7 mouse cellular contexts compared by ENCODE assay signal in the genomic region with DNA sequence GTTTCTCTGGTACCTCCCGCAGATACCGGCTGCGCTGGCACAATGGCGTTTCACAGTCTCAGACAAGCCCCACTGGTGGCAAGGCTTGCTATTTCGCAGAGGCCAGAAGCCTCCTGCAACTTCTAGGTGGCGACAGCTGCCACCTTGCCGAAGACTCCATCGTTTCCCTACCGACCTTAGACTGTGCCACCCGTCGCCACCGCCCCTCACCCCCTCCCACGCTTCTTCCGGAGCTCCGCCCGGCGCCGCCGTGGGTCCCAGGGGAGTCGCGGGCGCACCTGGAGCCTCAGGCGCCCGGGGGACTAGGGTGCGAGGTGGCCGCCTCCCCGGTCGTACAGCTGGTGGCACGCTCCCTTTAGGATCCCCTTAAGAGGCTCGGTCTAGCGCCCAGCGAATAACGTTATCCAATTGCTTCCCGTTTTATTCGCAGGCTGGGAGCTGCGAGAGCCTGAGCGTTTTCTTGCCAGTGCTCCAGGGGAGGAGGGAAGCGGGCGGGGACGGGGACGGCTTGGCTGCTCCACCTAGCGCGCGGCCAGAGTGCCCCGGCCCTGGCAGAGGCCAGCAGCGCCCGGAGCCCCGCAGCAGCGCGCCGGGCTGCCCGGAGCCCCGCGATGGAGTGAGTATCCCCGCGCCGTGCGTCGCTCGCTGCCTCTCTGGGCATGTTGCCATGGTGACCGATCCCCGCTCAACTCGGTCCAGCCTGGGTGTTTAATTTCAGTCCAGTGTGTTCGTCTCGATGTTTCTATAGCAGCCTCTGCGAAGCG. TPM values are rescaled to one million over a fixed set of nuclear protein-coding genes. Genes with fewer than 3 reads are reported as not detected.
DNase-seq lines count a peak whose midpoint lies in the region; ATAC-seq and TF ChIP-seq lines count a peak whose summit lies in the region.

A gene (plus strand): TSS at position 307 of the 764 bp plus-strand sequence.

- peaks cover 52% of the 10 kb centered on the region for H3K27me3 ChIP-seq in embryonic facial prominence, embryonic 13.5 days
- H3K27me3 ChIP-seq in limb, embryonic 14.5 days (ENCODE audit: control insufficient read depth, insufficient read depth, low read length): peaks cover 24% of the 10 kb centered on the region; the same call in 1 of the 2 replicates
- H3K27me3 ChIP-seq in myocyte (ENCODE audit: control insufficient read depth, insufficient read depth, insufficient read length): peaks cover 15% of the 10 kb centered on the region
- H3K27me3 ChIP-seq in testis, adult 2 months (ENCODE audit: control insufficient read depth, insufficient read depth, low read length): no peaks in the 10 kb centered on the region

- H3K79me2 ChIP-seq in myocyte (ENCODE audit: control insufficient read depth, insufficient read depth): no peaks in the 10 kb centered on the region

- TF ChIP-seq CTCF in brain, embryonic 14.5 days (IDR thresholded peaks at IDR 0.05; ENCODE audit: borderline replicate concordance, extremely low read depth, insufficient read depth, insufficient read length): no peak
- TF ChIP-seq CTCF in testis, adult 2 months (IDR thresholded peaks at IDR 0.05; ENCODE audit: control insufficient read depth, insufficient read depth, insufficient replicate concordance, low read depth, low read length): no peak

- peak; percentile 77 for ATAC-seq in embryonic facial prominence, embryonic 13.5 days (ENCODE audit: insufficient number of reproducible peaks, insufficient read depth, low FRiP score, low TSS enrichment, low read depth)
- ATAC-seq in limb, embryonic 14.5 days (ENCODE audit: low FRiP score, low read depth): peak; percentile 83

- no peak within 1 kb of the TSS for H3K27ac ChIP-seq in embryonic facial prominence, embryonic 13.5 days
- H3K27ac ChIP-seq in limb, embryonic 14.5 days (replicated peaks; ENCODE audit: low read depth, low read length): no peak within 1 kb of the TSS
- H3K27ac ChIP-seq in testis, adult 2 months (ENCODE audit: control insufficient read depth, insufficient read depth, low read depth, low read length): no peak within 1 kb of the TSS

- WGBS in embryonic facial prominence, embryonic 13.5 days: under 1% methylated on average over 67 of the region's 67 CpGs
- whole genome bisulfite sequencing in limb, embryonic 14.5 days: under 1% methylated on average over 55 of the region's 67 CpGs

- peak within 1 kb of the TSS; percentile 73 for H3K9ac ChIP-seq in embryonic facial prominence, embryonic 13.5 days
- H3K9ac ChIP-seq in limb, embryonic 14.5 days (ENCODE audit: low read depth, low read length, severe bottlenecking): peak within 1 kb of the TSS; percentile 62

- H3K4me2 ChIP-seq in embryonic facial prominence, embryonic 13.5 days: peak within 1 kb of the TSS; percentile 99
- peak within 1 kb of the TSS; percentile 100 for H3K4me2 ChIP-seq in limb, embryonic 14.5 days (replicated peaks; ENCODE audit: low read depth, low read length, severe bottlenecking)
- H3K4me2 ChIP-seq in myocyte (ENCODE audit: low read depth): peak within 1 kb of the TSS; percentile 94

- TF ChIP-seq POLR2A in brain, embryonic 14.5 days (IDR thresholded peaks at IDR 0.05; ENCODE audit: borderline replicate concordance, extremely low read depth, insufficient read depth, insufficient read length, poor library complexity, severe bottlenecking): peak; percentile 62; the same call in 1 of the 2 replicates
- no peak for TF ChIP-seq POLR2A in limb, embryonic 14.5 days (IDR thresholded peaks at IDR 0.05; ENCODE audit: borderline replicate concordance, extremely low read depth, insufficient read depth, insufficient read length)
- TF ChIP-seq POLR2A in myocyte (IDR thresholded peaks at IDR 0.05; ENCODE audit: insufficient read length, low read depth): no peak
- TF ChIP-seq POLR2A in testis, adult 2 months (IDR thresholded peaks at IDR 0.05; ENCODE audit: control insufficient read depth, low read depth, low read length): no peak

- DNase-seq in brain, embryonic 14.5 days (ENCODE audit: low read depth): peak; percentile 89
- DNase-seq in heart, adult 8-10 months (ENCODE audit: low spot score): peak; percentile 22
- peak; percentile 9 for DNase-seq in kidney, adult 9 months
- peak; percentile 71 for DNase-seq in limb, embryonic 14.5 days (ENCODE audit: low spot score)

- no peaks in the 10 kb centered on the region for H3K9me3 ChIP-seq in embryonic facial prominence, embryonic 13.5 days
- no peaks in the 10 kb centered on the region for H3K9me3 ChIP-seq in limb, embryonic 14.5 days (ENCODE audit: control insufficient read depth, low read length)

- H3K4me1 ChIP-seq in embryonic facial prominence, embryonic 13.5 days: peaks cover 16% of the 10 kb centered on the region
- H3K4me1 ChIP-seq in limb, embryonic 14.5 days (ENCODE audit: control insufficient read depth, insufficient read depth, low read length): peaks cover 4% of the 10 kb centered on the region
- peaks cover 10% of the 10 kb centered on the region for H3K4me1 ChIP-seq in testis, adult 2 months (ENCODE audit: control insufficient read depth, insufficient read depth, low read length)

- no peak within 1 kb of the TSS for H3ac ChIP-seq in myocyte (ENCODE audit: control insufficient read depth, insufficient read length)

- peak within 1 kb of the TSS; percentile 69 for H3K4me3 ChIP-seq in embryonic facial prominence, embryonic 13.5 days
- H3K4me3 ChIP-seq in limb, embryonic 14.5 days (replicated peaks; ENCODE audit: low read length): peak within 1 kb of the TSS; percentile 61
- peak within 1 kb of the TSS; percentile 16 for H3K4me3 ChIP-seq in myocyte
- H3K4me3 ChIP-seq in testis, adult 2 months (ENCODE audit: control insufficient read depth, low read depth, low read length): peak within 1 kb of the TSS; percentile 63

- no peaks in the 10 kb centered on the region for H3K36me3 ChIP-seq in embryonic facial prominence, embryonic 13.5 days
- H3K36me3 ChIP-seq in limb, embryonic 14.5 days (ENCODE audit: control insufficient read depth, insufficient read depth, low read length): no peaks in the 10 kb centered on the region
- H3K36me3 ChIP-seq in myocyte (ENCODE audit: control insufficient read depth, insufficient read depth): no peaks in the 10 kb centered on the region
- H3K36me3 ChIP-seq in testis, adult 2 months (ENCODE audit: control insufficient read depth, insufficient read depth, low read length): no peaks in the 10 kb centered on the region

TF ChIP-seq in myocyte, 11 proteins besides CTCF, POLR2A, EP300 and RAD21:
- TF ChIP-seq POLR2AphosphoS2 (IDR thresholded peaks at IDR 0.05; ENCODE audit: insufficient read length, low read depth) (no peak), MYOD1 (IDR thresholded peaks at IDR 0.05; ENCODE audit: control insufficient read depth in 1 of 3, insufficient read length in 2 of 3, low read depth in 2 of 3) (peak in 1 of 3 experiments; percentile 17)
TF ChIP-seq in myocyte: peak in this region for 1.

RNA-seq across cellular contexts. Expression of the gene that starts here (rescaled TPM):
- polyA plus RNA-seq in brain, embryonic 14.5 days (2012; rRNA removed): 2.9 and 7.7 TPM in 2 replicates
- polyA plus RNA-seq in embryonic facial prominence, embryonic 13.5 days (2015; fragmentation: Nextera tagmentation; extraction: Ambion mirVana): 12.5 and 12.8 TPM in 2 replicates
- total RNA-seq in heart, adult 8-10 months (2022): 10 to 100 TPM; 12.3 to 24.6 (median 13.4) TPM
- polyA plus RNA-seq in limb, embryonic 14.5 days (2012; rRNA removed): 2.3 and 2.7 TPM in 2 replicates
- 5.3 and 9.4 TPM in 2 replicates for polyA plus RNA-seq in limb, embryonic 14.5 days (2014; fragmentation: Nextera tagmentation; extraction: Ambion mirVana)
- 5.2 TPM for polyA plus RNA-seq in myocyte (2012; fragmentation: generic; extraction: Trizol)
- polyA plus RNA-seq in testis, adult 2 months (2012; rRNA removed): 0.53 and 0.63 TPM in 2 replicates

Comparison
In these comparisons a context has a peak if more than half of its experiments do, and no peak if none do; other contexts are left out.
1. DNase-seq: peak in every context shown above with its lines; median percentile 89 in brain, embryonic 14.5 days; 71 in limb, embryonic 14.5 days; 22 in heart, adult 8-10 months; 9 in kidney, adult 9 months.
2. H3K4me3 ChIP-seq: peak in every context shown above with its lines; median percentile 69 in embryonic facial prominence, embryonic 13.5 days; 63 in testis, adult 2 months; 61 in limb, embryonic 14.5 days; 16 in myocyte.